Mouse (Mus musculus): ENCODE measurements around the gene Cited4. TPM values are rescaled to one million over a fixed set of nuclear protein-coding genes. Genes with fewer than 3 reads are reported as not detected.

Gene Cited4
- polyA plus RNA-seq, 1 experiment from 2014 or later: 2.4 TPM

DNA sequence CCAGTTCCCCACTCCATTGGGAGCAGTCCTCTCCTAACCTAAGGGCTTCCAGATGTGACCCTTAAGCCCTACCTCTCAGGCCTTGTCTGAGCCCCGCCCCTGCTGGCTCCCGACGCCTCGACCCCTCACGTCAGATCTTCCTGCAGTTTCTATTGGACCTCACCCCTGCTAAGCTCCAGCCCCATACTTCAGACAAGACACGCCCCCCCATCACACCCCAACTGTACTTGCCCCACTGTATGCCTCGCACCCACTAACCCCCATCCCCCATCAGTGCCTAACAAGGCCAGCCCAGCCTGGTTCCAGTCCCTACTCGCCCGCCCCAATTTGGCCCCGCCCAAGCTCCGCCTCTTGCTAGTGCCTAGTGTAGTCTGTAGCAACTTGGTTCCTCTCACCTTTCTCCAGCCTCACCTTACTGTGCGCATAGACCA is 49.8 kb downstream of the Cited4 start:
- ATAC-seq: peak; percentile 83
- WGBS: 2% methylated on average over 12 of the region's 12 CpGs
- H3K4me1 ChIP-seq (ENCODE audit: control insufficient read depth, insufficient read depth, low read depth, low read length): peaks cover 12% of the 10 kb centered on the region
- peak overlapping the region; percentile 35 for H3K4me3 ChIP-seq (ENCODE audit: low read length)
- H3K36me3 ChIP-seq (ENCODE audit: control insufficient read depth, insufficient read depth, low read length): no peaks in the 10 kb centered on the region
- no peak overlapping the region for H3K27ac ChIP-seq (ENCODE audit: low read depth, low read length)
- no peaks in the 10 kb centered on the region; the same call in 1 of the 2 replicates for H3K27me3 ChIP-seq (replicated peaks; ENCODE audit: control insufficient read depth, insufficient read depth, low read length)
- peak overlapping the region; percentile 60 for H3K4me2 ChIP-seq (ENCODE audit: low read length)
- H3K9ac ChIP-seq (ENCODE audit: low read depth, low read length): peak overlapping the region; percentile 28
- no peaks in the 10 kb centered on the region for H3K9me3 ChIP-seq (ENCODE audit: control insufficient read depth, low read length)

GRCm38 (mm10) chr4:120716765-120717164 is 50.4 kb downstream of the Cited4 start:
- Histone ChIP-seq H3K9ac (ENCODE audit: low read depth, low read length) (peak overlapping the region; percentile 28; the same call in 1 of the 2 replicates), H3K27ac (ENCODE audit: low read depth, low read length) (no peak overlapping the region), H3K4me2 (ENCODE audit: low read length) (peak overlapping the region; percentile 60), H3K4me3 (ENCODE audit: low read length) (peak overlapping the region; percentile 35), H3K27me3 (replicated peaks; ENCODE audit: control insufficient read depth, insufficient read depth, low read length) (no peaks in the 10 kb centered on the region; the same call in 1 of the 2 replicates), H3K9me3 (ENCODE audit: control insufficient read depth, low read length) (no peaks in the 10 kb centered on the region), H3K4me1 (ENCODE audit: control insufficient read depth, insufficient read depth, low read depth, low read length) (peaks cover 12% of the 10 kb centered on the region), H3K36me3 (ENCODE audit: control insufficient read depth, insufficient read depth, low read length) (no peaks in the 10 kb centered on the region)
- ATAC-seq: no peak
- WGBS: 18% methylated on average over 12 of the region's 12 CpGs

Other genes starting within 250 kb of the Cited4 start
- gene Slfnl1, start 134.3 kb upstream of the Cited4 start, polyA plus RNA-seq (2015; fragmentation: Nextera tagmentation; extraction: Ambion mirVana): not detected in 2 replicates
- gene Ctps, start 96.3 kb upstream of the Cited4 start, polyA plus RNA-seq (2015; fragmentation: Nextera tagmentation; extraction: Ambion mirVana): 76.4 and 77.1 TPM in 2 replicates
- gene Gm8439, start 77.8 kb upstream of the Cited4 start, polyA plus RNA-seq (2015; fragmentation: Nextera tagmentation; extraction: Ambion mirVana): not detected in 2 replicates
- 7.5 and 7.8 TPM in 2 replicates for gene Kcnq4, start 82.0 kb downstream of the Cited4 start, polyA plus RNA-seq (2015; fragmentation: Nextera tagmentation; extraction: Ambion mirVana)
- gene Nfyc, start 165.0 kb downstream of the Cited4 start, polyA plus RNA-seq (2015; fragmentation: Nextera tagmentation; extraction: Ambion mirVana): 75.8 and 86.0 TPM in 2 replicates
- gene Rims3, start 188.2 kb downstream of the Cited4 start, polyA plus RNA-seq (2015; fragmentation: Nextera tagmentation; extraction: Ambion mirVana): 24.0 and 28.6 TPM in 2 replicates